Mouse (Mus musculus): Measurements from ENCODE around the gene Tmem135. TPM values are rescaled to one million over a fixed set of nuclear protein-coding genes. Genes with fewer than 3 reads are reported as not detected.

Tmem135 gene
- polyA plus RNA-seq, 1 experiment from 2014 or later: 12.4 TPM

- H3K27me3 ChIP-seq: no peaks in the 10 kb centered on the region
- H3K36me3 ChIP-seq: no peaks in the 10 kb centered on the region
- WGBS (ENCODE audit: insufficient replicate concordance): 53% methylated on average over 5 of the region's 5 CpGs
- 0 out of 2 replicates have a peak, but pooled peaks cover 4% of the 10 kb centered on the region for H3K4me1 ChIP-seq (replicated peaks)
- no peaks in the 10 kb centered on the region for H3K9me3 ChIP-seq (replicated peaks)
- no peak overlapping the region for H3K4me3 ChIP-seq (replicated peaks)
- DNase-seq: no peak
- no peak overlapping the region for H3K9ac ChIP-seq
- ATAC-seq (ENCODE audit: low read depth): no peak
- H3K4me2 ChIP-seq: no peak overlapping the region
- no peak overlapping the region for H3K27ac ChIP-seq
Measured at GRCm38 (mm10) chr7:89428804-89429203, 24.8 kb upstream of the Tmem135 start.

GRCm38 (mm10) chr7:89427101-89427500, 23.1 kb upstream of the Tmem135 start:
- no peak for DNase-seq
- Histone ChIP-seq H3K27ac (no peak overlapping the region), H3K4me1 (replicated peaks) (0 out of 2 replicates have a peak, but pooled peaks cover 4% of the 10 kb centered on the region), H3K27me3 (no peaks in the 10 kb centered on the region), H3K4me2 (no peak overlapping the region), H3K36me3 (no peaks in the 10 kb centered on the region), H3K9me3 (replicated peaks) (no peaks in the 10 kb centered on the region), H3K9ac (no peak overlapping the region), H3K4me3 (replicated peaks) (no peak overlapping the region)
- ATAC-seq (ENCODE audit: low read depth): no peak
- 29% methylated on average over 5 of the region's 5 CpGs for WGBS (ENCODE audit: insufficient replicate concordance)

- Histone ChIP-seq H3K36me3 (no peaks in the 10 kb centered on the region), H3K9ac (no peak overlapping the region), H3K4me3 (replicated peaks) (no peak overlapping the region), H3K27ac (no peak overlapping the region), H3K4me2 (no peak overlapping the region), H3K4me1 (replicated peaks) (0 out of 2 replicates have a peak, but pooled peaks cover 4% of the 10 kb centered on the region), H3K9me3 (replicated peaks) (no peaks in the 10 kb centered on the region), H3K27me3 (no peaks in the 10 kb centered on the region)
- DNase-seq: no peak
- no peak for ATAC-seq (ENCODE audit: low read depth)
- 56% methylated on average over 11 of the region's 11 CpGs for WGBS (ENCODE audit: insufficient replicate concordance)
Measured at GRCm38 (mm10) chr7:89425803-89426725, 22.0 kb upstream of the Tmem135 start.

GRCm38 (mm10) chr7:89424659-89425058, 20.6 kb upstream of the Tmem135 start:
- Histone ChIP-seq H3K36me3 (no peaks in the 10 kb centered on the region), H3K9ac (no peak overlapping the region), H3K4me3 (replicated peaks) (no peak overlapping the region), H3K27me3 (no peaks in the 10 kb centered on the region), H3K4me2 (no peak overlapping the region), H3K4me1 (replicated peaks) (0 out of 2 replicates have a peak, but pooled peaks cover 4% of the 10 kb centered on the region), H3K9me3 (replicated peaks) (no peaks in the 10 kb centered on the region), H3K27ac (no peak overlapping the region)
- no peak for DNase-seq
- ATAC-seq (ENCODE audit: low read depth): no peak
- 70% methylated on average over 5 of the region's 5 CpGs for WGBS (ENCODE audit: insufficient replicate concordance)

GRCm38 (mm10) chr7:89423688-89424255, 19.8 kb upstream of the Tmem135 start:
- no peak overlapping the region for H3K4me3 ChIP-seq (replicated peaks)
- ATAC-seq (ENCODE audit: low read depth): peak; percentile 52; the same call in 1 of the 2 replicates
- H3K9me3 ChIP-seq (replicated peaks): no peaks in the 10 kb centered on the region
- no peak overlapping the region for H3K4me2 ChIP-seq
- H3K27me3 ChIP-seq: no peaks in the 10 kb centered on the region
- no peak for DNase-seq
- H3K9ac ChIP-seq: no peak overlapping the region
- no peaks in the 10 kb centered on the region for H3K36me3 ChIP-seq
- H3K4me1 ChIP-seq (replicated peaks): 0 out of 2 replicates have a peak, but pooled peaks cover 4% of the 10 kb centered on the region
- no peak overlapping the region for H3K27ac ChIP-seq
- 62% methylated on average over 8 of the region's 8 CpGs for WGBS (ENCODE audit: insufficient replicate concordance)

- Histone ChIP-seq H3K4me1 (replicated peaks) (peaks cover 5% of the 10 kb centered on the region; the same call in 1 of the 2 replicates), H3K9ac (no peak overlapping the region), H3K27ac (no peak overlapping the region), H3K9me3 (replicated peaks) (no peaks in the 10 kb centered on the region), H3K36me3 (no peaks in the 10 kb centered on the region), H3K4me3 (replicated peaks) (no peak overlapping the region), H3K4me2 (no peak overlapping the region), H3K27me3 (no peaks in the 10 kb centered on the region)
- ATAC-seq (ENCODE audit: low read depth) (peak; percentile 40; the same call in 1 of the 2 replicates), DNase-seq (no peak)
- 24% methylated on average over 5 of the region's 5 CpGs for WGBS (ENCODE audit: insufficient replicate concordance)
Measured at GRCm38 (mm10) chr7:89423194-89423593, 19.2 kb upstream of the Tmem135 start.

- Histone ChIP-seq H3K36me3 (no peaks in the 10 kb centered on the region), H3K9me3 (replicated peaks) (no peaks in the 10 kb centered on the region), H3K4me2 (no peak overlapping the region), H3K9ac (no peak overlapping the region), H3K27me3 (no peaks in the 10 kb centered on the region), H3K4me1 (replicated peaks) (peaks cover 11% of the 10 kb centered on the region; the same call in 1 of the 2 replicates), H3K27ac (no peak overlapping the region), H3K4me3 (replicated peaks) (no peak overlapping the region)
- no peak for DNase-seq
- WGBS (ENCODE audit: insufficient replicate concordance): 44% methylated on average over 8 of the region's 8 CpGs
- no peak for ATAC-seq (ENCODE audit: low read depth)
Measured at GRCm38 (mm10) chr7:89422650-89423049, 18.6 kb upstream of the Tmem135 start.

- DNase-seq (no peak), ATAC-seq (ENCODE audit: low read depth) (no peak)
- Histone ChIP-seq H3K4me2 (no peak overlapping the region), H3K36me3 (no peaks in the 10 kb centered on the region), H3K9me3 (replicated peaks) (no peaks in the 10 kb centered on the region), H3K4me3 (replicated peaks) (no peak overlapping the region), H3K4me1 (replicated peaks) (peaks cover 13% of the 10 kb centered on the region), H3K27ac (no peak overlapping the region), H3K9ac (no peak overlapping the region), H3K27me3 (no peaks in the 10 kb centered on the region)
- WGBS (ENCODE audit: insufficient replicate concordance): 76% methylated on average over 5 of the region's 5 CpGs
Measured at GRCm38 (mm10) chr7:89421294-89421693, 17.3 kb upstream of the Tmem135 start.

GRCm38 (mm10) chr7:89418917-89419679, 15.1 kb upstream of the Tmem135 start:
- H3K4me2 ChIP-seq: no peak overlapping the region
- no peak for DNase-seq

GRCm38 (mm10) chr7:89418127-89418653, 14.2 kb upstream of the Tmem135 start:
- DNase-seq: no peak
- Histone ChIP-seq H3K4me2 (no peak overlapping the region), H3K27me3 (no peaks in the 10 kb centered on the region), H3K4me1 (replicated peaks) (peaks cover 19% of the 10 kb centered on the region), H3K4me3 (replicated peaks) (no peak overlapping the region), H3K36me3 (no peaks in the 10 kb centered on the region), H3K27ac (no peak overlapping the region), H3K9ac (no peak overlapping the region), H3K9me3 (replicated peaks) (no peaks in the 10 kb centered on the region)
- no peak for ATAC-seq (ENCODE audit: low read depth)
- WGBS (ENCODE audit: insufficient replicate concordance): 53% methylated on average over 8 of the region's 8 CpGs

More at GRCm38 (mm10) chr7:89418917-89419679, 15.1 kb upstream of the Tmem135 start:
- WGBS (ENCODE audit: insufficient replicate concordance): 37% methylated on average over 3 of the region's 3 CpGs
- H3K27ac ChIP-seq: no peak overlapping the region
- H3K4me3 ChIP-seq (replicated peaks): no peak overlapping the region
- no peaks in the 10 kb centered on the region for H3K9me3 ChIP-seq (replicated peaks)
- H3K36me3 ChIP-seq: no peaks in the 10 kb centered on the region
- no peak for ATAC-seq (ENCODE audit: low read depth)
- no peaks in the 10 kb centered on the region for H3K27me3 ChIP-seq
- no peak overlapping the region for H3K9ac ChIP-seq
- H3K4me1 ChIP-seq (replicated peaks): peaks cover 19% of the 10 kb centered on the region

GRCm38 (mm10) chr7:89417707-89418106, 13.7 kb upstream of the Tmem135 start:
- H3K4me3 ChIP-seq (replicated peaks): no peak overlapping the region
- H3K9ac ChIP-seq: no peak overlapping the region
- DNase-seq (no peak), ATAC-seq (ENCODE audit: low read depth) (no peak)
- H3K27me3 ChIP-seq: no peaks in the 10 kb centered on the region
- H3K4me1 ChIP-seq (replicated peaks): peaks cover 19% of the 10 kb centered on the region
- no peak overlapping the region for H3K4me2 ChIP-seq
- H3K36me3 ChIP-seq: no peaks in the 10 kb centered on the region
- WGBS (ENCODE audit: insufficient replicate concordance): 58% methylated on average over 2 of the region's 2 CpGs
- H3K9me3 ChIP-seq (replicated peaks): no peaks in the 10 kb centered on the region
- no peak overlapping the region for H3K27ac ChIP-seq

Measured in liver, embryonic 13.5 days (tissue).